Mouse (Mus musculus) MEL (cell line): ENCODE measurements around the gene Trp73.

ENCODE experiments used
- CTCF ChIP-seq, 3 experiments: IDR thresholded peaks in 2 of 3; conservative IDR thresholded peaks in 1 of 3; 2 replicates each; pipeline ENCODE4 v1.5.1; 2011 to 2012; ENCODE audit warnings: low read length in 3 of 3, low read depth in 2 of 3, mild to moderate bottlenecking in 2 of 3, improper control_type of control experiment in 1 of 3, inconsistent platforms in 1 of 3, mixed read lengths in 1 of 3, moderate library complexity in 1 of 3; ENCODE audit not compliant: control insufficient read depth in 1 of 3, insufficient read depth in 1 of 3, poor library complexity in 1 of 3, severe bottlenecking in 1 of 3
- EP300 ChIP-seq, 2 experiments: IDR thresholded peaks; 2 replicates each; pipeline ENCODE4 v1.6.1; 2011; ENCODE audit warnings: improper control_type of control experiment in 2 of 2, low read length in 2 of 2, low read depth in 1 of 2, mild to moderate bottlenecking in 1 of 2
- POLR2A ChIP-seq, 2 experiments: IDR thresholded peaks; 2 replicates each; pipeline ENCODE4 v1.6.1; 2011 to 2012; ENCODE audit warnings: low read length in 2 of 2, mild to moderate bottlenecking in 2 of 2, control low read depth in 1 of 2, improper control_type of control experiment in 1 of 2, low read depth in 1 of 2, moderate library complexity in 1 of 2; ENCODE audit not compliant: control insufficient read depth in 1 of 2, insufficient read depth in 1 of 2, poor library complexity in 1 of 2
- ZC3H11A ChIP-seq: IDR thresholded peaks from 2 replicates; pipeline ENCODE4 v1.6.1; 2012; ENCODE audit warnings: low read depth, mild to moderate bottlenecking, inconsistent platforms, low read length, improper control_type of control experiment

DNA sequence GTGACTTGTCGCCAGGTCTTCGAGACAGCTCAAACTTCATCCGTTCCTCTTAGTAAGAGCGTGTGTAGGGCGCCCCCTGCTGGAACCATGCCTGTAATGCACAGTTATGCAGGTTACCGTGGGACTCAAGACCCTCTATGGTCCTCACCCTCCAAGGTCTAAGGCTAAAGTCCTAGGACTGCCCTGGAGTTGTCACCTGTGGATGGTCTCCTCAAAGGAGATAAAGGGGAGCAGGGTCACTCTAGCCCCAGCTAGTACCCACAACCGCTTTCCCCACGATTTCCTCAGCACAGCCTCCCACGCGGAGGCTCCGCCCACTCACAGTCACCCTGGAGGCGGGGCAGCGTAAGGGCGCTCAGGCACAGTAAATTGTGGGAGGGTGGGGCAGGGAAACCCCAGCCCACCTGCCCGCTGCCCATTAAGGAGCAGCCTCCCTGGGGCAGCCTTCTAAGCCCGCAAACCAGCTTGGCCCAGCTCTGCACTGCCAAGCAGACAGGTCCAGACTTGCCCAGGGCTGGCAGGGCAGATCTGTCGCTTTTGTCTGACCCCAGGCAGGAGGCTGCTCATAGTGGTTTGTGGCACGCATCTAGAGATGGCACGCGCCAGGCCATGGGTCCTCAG lies 34.5 kb downstream of the Trp73 start:
- TF ChIP-seq ZC3H11A: no peak
- peak; percentile 2 to 8 (median 5); a peak in 1 of 6 replicates for TF ChIP-seq CTCF (IDR thresholded peaks at IDR 0.05 in 2 of 3, conservative IDR thresholded peaks at IDR 0.05 in 1 of 3; ENCODE audit: control insufficient read depth in 1 of 3, insufficient read depth in 1 of 3, low read depth in 2 of 3, low read length in 3 of 3, poor library complexity in 1 of 3, severe bottlenecking in 1 of 3)
- TF ChIP-seq POLR2A (IDR thresholded peaks at IDR 0.05; ENCODE audit: control insufficient read depth in 1 of 2, insufficient read depth in 1 of 2, low read depth in 1 of 2, low read length in 2 of 2, poor library complexity in 1 of 2): no peak
- TF ChIP-seq EP300 (IDR thresholded peaks at IDR 0.05; ENCODE audit: low read depth in 1 of 2, low read length in 2 of 2): no peak
